Comparison of ENCODE assay signal across 24 mouse cellular contexts in genomic region chr16:53130677-53131076, GRCm38 (mm10).
DNase-seq lines count a peak whose midpoint lies in the region; ATAC-seq and TF ChIP-seq lines count a peak whose summit lies in the region.
"Had no signal": no experiment of that assay in that cellular context is flagged by ENCODE, and none has a peak within 500 bp of the region (broad histone marks: within the 10 kb centered on the region; RNA-seq: fewer than 3 reads in every experiment).

No protein-coding gene starts in this region.

- ATAC-seq in embryonic facial prominence, embryonic 14.5 days (ENCODE audit: low read depth): no peak
- 0 out of 2 replicates have a peak, but pooled peaks have one; percentile 57 for ATAC-seq in kidney, embryonic 14.5 days (ENCODE audit: low FRiP score, low TSS enrichment)
- peak; percentile 86; the same call in 1 of the 2 replicates for ATAC-seq in lung, embryonic 14.5 days (ENCODE audit: insufficient read depth)
- peak; percentile 87 for ATAC-seq in heart, postnatal 0 days (ENCODE audit: insufficient read depth, low read depth)
- ATAC-seq: forebrain, embryonic 14.5 days; hindbrain, embryonic 16.5 days; intestine, embryonic 16.5 days had no signal

- no peaks in the 10 kb centered on the region for H3K4me1 ChIP-seq in embryonic facial prominence, embryonic 14.5 days (ENCODE audit: control insufficient read depth, insufficient read depth, low read length)
- H3K4me1 ChIP-seq in embryonic facial prominence, embryonic 10.5 days: no peaks in the 10 kb centered on the region
- no peaks in the 10 kb centered on the region for H3K4me1 ChIP-seq in kidney, embryonic 14.5 days (ENCODE audit: control insufficient read depth, insufficient read depth, low read length)
- no peaks in the 10 kb centered on the region for H3K4me1 ChIP-seq in lung, embryonic 14.5 days (ENCODE audit: insufficient read depth)
- peaks cover 9% of the 10 kb centered on the region; the same call in 1 of the 2 replicates for H3K4me1 ChIP-seq in heart, postnatal 0 days (ENCODE audit: control insufficient read depth, insufficient read depth)
- H3K4me1 ChIP-seq: embryonic facial prominence, embryonic 15.5 days; hindbrain, embryonic 10.5 days; midbrain, embryonic 12.5 days; neural tube, embryonic 15.5 days had no signal

- no peaks in the 10 kb centered on the region for H3K27me3 ChIP-seq in embryonic facial prominence, embryonic 14.5 days (replicated peaks; ENCODE audit: control insufficient read depth, insufficient read depth, low read length)
- H3K27me3 ChIP-seq in embryonic facial prominence, embryonic 10.5 days (replicated peaks; ENCODE audit: low read depth, poor library complexity, severe bottlenecking): no peaks in the 10 kb centered on the region
- no peaks in the 10 kb centered on the region for H3K27me3 ChIP-seq in kidney, embryonic 14.5 days (ENCODE audit: control insufficient read depth, insufficient read depth, low read length)
- no peaks in the 10 kb centered on the region for H3K27me3 ChIP-seq in lung, embryonic 14.5 days (ENCODE audit: insufficient read depth, low read length)
- H3K27me3 ChIP-seq in heart, postnatal 0 days (ENCODE audit: control insufficient read depth, insufficient read depth, low read length): no peaks in the 10 kb centered on the region
- H3K27me3 ChIP-seq: embryonic facial prominence, embryonic 15.5 days; midbrain, embryonic 12.5 days; neural tube, embryonic 15.5 days had no signal

- no peak for TF ChIP-seq CTCF in lung, embryonic 14.5 days (IDR thresholded peaks at IDR 0.05; ENCODE audit: low read depth)
- TF ChIP-seq CTCF in heart, postnatal 0 days (IDR thresholded peaks at IDR 0.05; ENCODE audit: low read depth): no peak

- DNase-seq in embryonic facial prominence, embryonic 14.5 days (ENCODE audit: low spot score): peak; percentile 6
- DNase-seq in embryonic facial prominence, embryonic 10.5 days (ENCODE audit: low spot score): no peak
- no peak for DNase-seq in kidney, adult 8-10 months
- DNase-seq in lung, embryonic 14.5 days: peak; percentile 69
- DNase-seq in lung, postnatal 4 days: no peak
- peak; percentile 73 for DNase-seq in heart, postnatal 0 days (ENCODE audit: low spot score)
- DNase-seq in adrenal gland, postnatal 14 days: no peak
- DNase-seq: adrenal gland, postnatal 10 days; cerebellum, adult 8-10 months; cerebellum, postnatal 36 days; embryo, embryonic 11 days; layer of hippocampus, adult 9-11 months; right cerebral cortex, adult 18-20 months; right cerebral cortex, postnatal 4 days; thymus, postnatal 14 days had no signal

- H3K9ac ChIP-seq in embryonic facial prominence, embryonic 14.5 days (ENCODE audit: low read depth, low read length): no peak overlapping the region
- H3K9ac ChIP-seq in kidney, embryonic 14.5 days (ENCODE audit: low read depth, low read length): no peak overlapping the region
- no peak overlapping the region for H3K9ac ChIP-seq in lung, embryonic 14.5 days
- no peak overlapping the region for H3K9ac ChIP-seq in heart, postnatal 0 days (replicated peaks; ENCODE audit: low read depth, low read length)
- H3K9ac ChIP-seq: embryonic facial prominence, embryonic 15.5 days; liver, embryonic 14.5 days; midbrain, embryonic 12.5 days; neural tube, embryonic 15.5 days had no signal

- no peak overlapping the region for H3K27ac ChIP-seq in embryonic facial prominence, embryonic 14.5 days (replicated peaks; ENCODE audit: low read depth, low read length)
- H3K27ac ChIP-seq in embryonic facial prominence, embryonic 10.5 days (replicated peaks): no peak overlapping the region
- no peak overlapping the region for H3K27ac ChIP-seq in kidney, embryonic 14.5 days (ENCODE audit: low read depth, low read length)
- H3K27ac ChIP-seq in lung, embryonic 14.5 days (ENCODE audit: low read depth): peak overlapping the region; percentile 21; the same call in 1 of the 2 replicates
- H3K27ac ChIP-seq in heart, postnatal 0 days (ENCODE audit: low read depth): peak overlapping the region; percentile 80
- H3K27ac ChIP-seq: embryonic facial prominence, embryonic 15.5 days; hindbrain, embryonic 10.5 days; liver, embryonic 14.5 days; midbrain, embryonic 12.5 days; neural tube, embryonic 15.5 days had no signal

- no peak for TF ChIP-seq EP300 in heart, postnatal 0 days (IDR thresholded peaks at IDR 0.05; ENCODE audit: low read depth)

- WGBS in embryonic facial prominence, embryonic 14.5 days: 71% methylated on average over 2 of the region's 2 CpGs
- 96% methylated on average over 2 of the region's 2 CpGs for WGBS in embryonic facial prominence, embryonic 10.5 days
- WGBS in kidney, embryonic 14.5 days: 58% methylated on average over 2 of the region's 2 CpGs
- WGBS in lung, embryonic 14.5 days: 44% methylated on average over 2 of the region's 2 CpGs
- WGBS in heart, postnatal 0 days: 5% methylated on average over 2 of the region's 2 CpGs

- no peak overlapping the region for H3K4me2 ChIP-seq in embryonic facial prominence, embryonic 14.5 days (ENCODE audit: low read depth, low read length)
- no peak overlapping the region for H3K4me2 ChIP-seq in kidney, embryonic 14.5 days (replicated peaks; ENCODE audit: low read depth, low read length)
- H3K4me2 ChIP-seq in lung, embryonic 14.5 days: no peak overlapping the region
- no peak overlapping the region for H3K4me2 ChIP-seq in heart, postnatal 0 days (ENCODE audit: low read depth, low read length)
- H3K4me2 ChIP-seq: embryonic facial prominence, embryonic 15.5 days; midbrain, embryonic 12.5 days; neural tube, embryonic 15.5 days had no signal

- H3K36me3 ChIP-seq in embryonic facial prominence, embryonic 14.5 days (ENCODE audit: control insufficient read depth, insufficient read depth, low read length): no peaks in the 10 kb centered on the region
- no peaks in the 10 kb centered on the region for H3K36me3 ChIP-seq in embryonic facial prominence, embryonic 10.5 days (replicated peaks)
- H3K36me3 ChIP-seq in kidney, embryonic 14.5 days (ENCODE audit: control insufficient read depth, insufficient read depth, low read length): no peaks in the 10 kb centered on the region
- no peaks in the 10 kb centered on the region for H3K36me3 ChIP-seq in lung, embryonic 14.5 days (ENCODE audit: insufficient read depth)
- H3K36me3 ChIP-seq in heart, postnatal 0 days (replicated peaks; ENCODE audit: control insufficient read depth, insufficient read depth, low read length): no peaks in the 10 kb centered on the region
- H3K36me3 ChIP-seq: embryonic facial prominence, embryonic 15.5 days; hindbrain, embryonic 10.5 days; midbrain, embryonic 12.5 days; neural tube, embryonic 15.5 days had no signal

- H3K4me3 ChIP-seq in embryonic facial prominence, embryonic 14.5 days (ENCODE audit: low read depth, low read length): no peak overlapping the region
- no peak overlapping the region for H3K4me3 ChIP-seq in embryonic facial prominence, embryonic 10.5 days
- H3K4me3 ChIP-seq in kidney, embryonic 14.5 days (ENCODE audit: low read length): no peak overlapping the region
- H3K4me3 ChIP-seq in lung, embryonic 14.5 days (ENCODE audit: low read depth, low read length): no peak overlapping the region
- H3K4me3 ChIP-seq in heart, postnatal 0 days (ENCODE audit: low read depth, low read length): no peak overlapping the region
- H3K4me3 ChIP-seq: embryonic facial prominence, embryonic 15.5 days; hindbrain, embryonic 10.5 days; midbrain, embryonic 12.5 days; neural tube, embryonic 15.5 days had no signal

- H3K9me3 ChIP-seq in embryonic facial prominence, embryonic 14.5 days (ENCODE audit: control insufficient read depth, low read length): no peaks in the 10 kb centered on the region
- H3K9me3 ChIP-seq in embryonic facial prominence, embryonic 10.5 days: no peaks in the 10 kb centered on the region
- no peaks in the 10 kb centered on the region for H3K9me3 ChIP-seq in kidney, embryonic 14.5 days (ENCODE audit: control insufficient read depth, low read length)
- no peaks in the 10 kb centered on the region for H3K9me3 ChIP-seq in lung, embryonic 14.5 days (ENCODE audit: low read depth, low read length)
- H3K9me3 ChIP-seq in heart, postnatal 0 days (replicated peaks; ENCODE audit: control insufficient read depth, low read length): no peaks in the 10 kb centered on the region
- H3K9me3 ChIP-seq: embryonic facial prominence, embryonic 15.5 days; hindbrain, embryonic 10.5 days; midbrain, embryonic 12.5 days; neural tube, embryonic 15.5 days had no signal

Comparison
In these comparisons a context has a peak if more than half of its experiments do, and no peak if none do; other contexts are left out.
1. DNase-seq: peak in embryonic facial prominence, embryonic 14.5 days (single experiment), lung, embryonic 14.5 days (single experiment) and heart, postnatal 0 days (single experiment); none in embryonic facial prominence, embryonic 10.5 days (single experiment), kidney, adult 8-10 months (0 of 2), lung, postnatal 4 days (0 of 2) and adrenal gland, postnatal 14 days (single experiment).
2. H3K27ac ChIP-seq: peak in lung, embryonic 14.5 days (single experiment) and heart, postnatal 0 days (single experiment); none in embryonic facial prominence, embryonic 14.5 days (single experiment), embryonic facial prominence, embryonic 10.5 days (single experiment) and kidney, embryonic 14.5 days (single experiment).